Mouse (Mus musculus): ENCODE results near the gene Crocc2. TPM values are rescaled to one million over a fixed set of nuclear protein-coding genes. Genes with fewer than 3 reads are reported as not detected.

Gene Crocc2
- polyA plus RNA-seq, 1 experiment from 2014 or later: 0.15 TPM

Small RNA genes lying within 50 kb of the gene (microRNA-seq; reads per million reads assigned to microRNA genes)
- gene Mir6901: not detected

Other genes with a start within 250 kb of the Crocc2 start
- 39.2 and 43.4 TPM in 2 replicates for gene Capn10, start 234.3 kb upstream of the Crocc2 start, polyA plus RNA-seq (2014; fragmentation: Nextera tagmentation; extraction: Ambion mirVana)
- gene Gpr35, start 217.9 kb upstream of the Crocc2 start, polyA plus RNA-seq (2014; fragmentation: Nextera tagmentation; extraction: Ambion mirVana): 0.13 and 0.55 TPM in 2 replicates
- not detected in 2 replicates for gene Aqp12, start 162.4 kb upstream of the Crocc2 start, polyA plus RNA-seq (2014; fragmentation: Nextera tagmentation; extraction: Ambion mirVana)
- 58.0 and 73.8 TPM in 2 replicates for gene Kif1a, start 66.8 kb upstream of the Crocc2 start, polyA plus RNA-seq (2014; fragmentation: Nextera tagmentation; extraction: Ambion mirVana)
- not detected in 2 replicates for gene Agxt, start 33.5 kb upstream of the Crocc2 start, polyA plus RNA-seq (2014; fragmentation: Nextera tagmentation; extraction: Ambion mirVana)
- gene 2310007B03Rik, start 7.8 kb upstream of the Crocc2 start, polyA plus RNA-seq (2014; fragmentation: Nextera tagmentation; extraction: Ambion mirVana): 0.57 TPM in 1 of 2 replicates, not detected in the other
- gene Sned1, start 67.1 kb downstream of the Crocc2 start, polyA plus RNA-seq (2014; fragmentation: Nextera tagmentation; extraction: Ambion mirVana): 5.3 and 6.6 TPM in 2 replicates
- gene Mterf4, start 137.2 kb downstream of the Crocc2 start, polyA plus RNA-seq (2014; fragmentation: Nextera tagmentation; extraction: Ambion mirVana): 34.5 and 38.5 TPM in 2 replicates
- 78.2 and 79.0 TPM in 2 replicates for gene Ppp1r7, start 174.1 kb downstream of the Crocc2 start, polyA plus RNA-seq (2014; fragmentation: Nextera tagmentation; extraction: Ambion mirVana)
- gene Pask, start 174.8 kb downstream of the Crocc2 start, polyA plus RNA-seq (2014; fragmentation: Nextera tagmentation; extraction: Ambion mirVana): 17.4 and 18.9 TPM in 2 replicates
- gene Ano7, start 205.2 kb downstream of the Crocc2 start, polyA plus RNA-seq (2014; fragmentation: Nextera tagmentation; extraction: Ambion mirVana): 0.23 and 0.32 TPM in 2 replicates